Mouse (Mus musculus): ENCODE results near the gene Foxi2. TPM values are rescaled to one million over a fixed set of nuclear protein-coding genes. Genes with fewer than 3 reads are reported as not detected.

The Foxi2 gene
- 0.14 TPM in 1 of 2 replicates, not detected in the other for polyA plus RNA-seq (2016; fragmentation: Nextera tagmentation; extraction: Ambion mirVana)

DNA sequence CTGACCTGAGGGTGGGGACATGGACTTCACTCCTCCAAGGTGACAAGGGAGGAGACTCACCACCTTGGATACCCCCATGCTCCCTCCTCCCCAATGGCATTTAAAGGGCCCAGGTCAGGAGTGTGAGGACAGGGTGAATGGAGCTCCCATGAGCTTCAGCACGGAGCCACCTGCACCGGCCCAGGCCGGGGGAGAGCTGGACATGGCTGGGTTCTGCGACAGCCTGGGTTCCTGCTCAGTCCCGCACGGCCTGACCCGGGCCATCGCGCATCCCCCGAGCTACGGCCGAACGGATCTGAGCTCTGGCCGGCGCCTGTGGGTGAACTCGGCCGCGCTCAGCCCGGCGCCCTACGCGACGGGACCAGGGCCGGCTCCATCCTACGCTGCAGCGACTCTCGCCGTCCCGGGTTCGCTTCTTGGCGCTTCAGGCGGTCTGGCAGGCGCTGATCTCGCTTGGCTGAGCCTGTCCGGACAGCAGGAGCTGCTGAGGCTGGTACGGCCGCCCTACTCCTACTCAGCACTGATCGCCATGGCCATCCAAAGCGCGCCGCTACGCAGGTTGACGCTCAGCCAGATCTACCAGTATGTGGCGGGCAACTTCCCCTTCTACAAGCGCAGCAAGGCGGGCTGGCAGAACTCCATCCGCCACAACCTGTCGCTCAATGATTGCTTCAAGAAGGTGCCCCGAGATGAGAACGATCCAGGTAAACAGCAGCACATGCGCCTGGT, at the start of gene Foxi2:
Gene Foxi2, plus strand, starts transcription at position 72 of the 729 bp plus-strand sequence.
- ATAC-seq (ENCODE audit: low FRiP score) = 0 out of 2 replicates have a peak, but pooled peaks have one; percentile 51
- Histone ChIP-seq H3K27ac (no peak within 1 kb of the TSS), H3K27me3 (peaks cover 60% of the 10 kb centered on the region), H3K9me3 (no peaks in the 10 kb centered on the region), H3K4me1 (peaks cover 7% of the 10 kb centered on the region), H3K4me3 (replicated peaks) (peak within 1 kb of the TSS; percentile 31), H3K9ac (no peak within 1 kb of the TSS), H3K4me2 (peak within 1 kb of the TSS; percentile 53), H3K36me3 (replicated peaks) (no peaks in the 10 kb centered on the region)
- 3% methylated on average over 51 of the region's 51 CpGs for WGBS

DNA sequence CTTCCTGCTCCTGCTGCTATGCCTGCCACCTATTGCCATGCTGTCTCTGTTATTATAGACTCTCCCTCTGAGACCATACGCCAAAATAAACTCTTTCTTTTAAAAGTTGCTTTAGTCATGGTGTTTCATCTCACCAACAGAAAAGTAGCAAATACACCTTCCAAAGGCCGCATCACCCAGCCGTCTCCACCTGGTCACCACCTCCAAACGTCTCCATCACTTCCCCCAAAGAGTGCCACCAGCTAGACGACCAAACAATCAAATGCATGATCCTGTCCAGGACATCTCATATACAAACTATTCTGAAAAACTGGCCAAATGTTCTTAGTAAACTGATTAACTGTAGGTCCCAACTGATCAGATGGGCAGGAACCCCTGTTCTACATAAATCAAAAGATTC, 45.5 kb upstream of the Foxi2 start:
- no peaks in the 10 kb centered on the region for H3K9me3 ChIP-seq
- no peaks in the 10 kb centered on the region for H3K36me3 ChIP-seq (replicated peaks)
- H3K27ac ChIP-seq = no peak overlapping the region
- no peak overlapping the region for H3K9ac ChIP-seq
- H3K4me3 ChIP-seq (replicated peaks) = no peak overlapping the region
- no peak overlapping the region for H3K4me2 ChIP-seq
- H3K27me3 ChIP-seq = no peaks in the 10 kb centered on the region
- no peak for ATAC-seq (ENCODE audit: low FRiP score)
- no peaks in the 10 kb centered on the region for H3K4me1 ChIP-seq
- WGBS = 92% methylated on average over 5 of the region's 5 CpGs

DNA sequence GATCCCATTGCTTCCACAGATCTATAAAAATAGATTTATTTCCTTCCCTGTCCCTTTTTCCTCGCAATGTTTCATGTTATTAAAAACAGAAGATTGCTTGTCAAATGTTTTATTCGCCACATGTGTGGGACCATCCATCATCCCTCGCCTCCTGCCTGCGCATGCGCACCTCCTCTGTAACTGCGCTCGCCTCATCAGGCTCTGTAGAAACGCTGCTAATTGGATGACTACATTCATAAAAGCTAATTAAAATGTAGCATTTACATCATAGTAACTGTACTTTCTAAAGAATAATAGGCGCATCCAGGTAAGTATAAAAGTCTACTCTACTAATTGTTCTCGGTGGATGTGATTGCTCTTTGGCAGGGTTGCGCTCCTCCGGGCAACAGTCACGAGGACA, 34.1 kb upstream of the Foxi2 start:
- Histone ChIP-seq H3K36me3 (replicated peaks) (no peaks in the 10 kb centered on the region), H3K27me3 (0 out of 2 replicates have a peak, but pooled peaks cover 5% of the 10 kb centered on the region), H3K4me3 (replicated peaks) (no peak overlapping the region), H3K27ac (no peak overlapping the region), H3K4me2 (no peak overlapping the region), H3K4me1 (no peaks in the 10 kb centered on the region), H3K9me3 (no peaks in the 10 kb centered on the region), H3K9ac (no peak overlapping the region)
- no peak; the same call in 1 of the 2 replicates for ATAC-seq (ENCODE audit: low FRiP score)
- WGBS = 76% methylated on average over 13 of the region's 13 CpGs

DNA sequence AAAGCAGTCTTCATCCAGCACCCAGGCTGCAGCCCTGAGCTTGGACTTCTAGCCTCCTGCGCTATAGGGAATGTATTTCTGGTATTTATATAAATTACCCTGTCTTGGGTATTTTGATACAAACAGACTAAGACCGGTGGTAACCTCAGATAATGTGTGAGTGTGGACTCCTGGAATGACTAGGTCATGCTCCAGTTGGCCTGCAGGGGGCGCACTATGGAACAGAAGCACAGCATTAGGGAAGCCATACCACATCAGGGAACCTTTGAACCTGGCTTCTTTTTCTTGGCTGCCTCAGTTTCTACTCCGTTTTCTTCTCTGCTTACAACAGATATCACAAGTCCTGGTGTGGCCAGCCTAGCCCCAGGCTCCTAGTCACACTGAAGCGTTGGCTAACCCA, 33.2 kb upstream of the Foxi2 start:
- no peak for ATAC-seq (ENCODE audit: low FRiP score)
- Histone ChIP-seq H3K9ac (no peak overlapping the region), H3K36me3 (replicated peaks) (no peaks in the 10 kb centered on the region), H3K27me3 (0 out of 2 replicates have a peak, but pooled peaks cover 5% of the 10 kb centered on the region), H3K4me1 (no peaks in the 10 kb centered on the region), H3K4me3 (replicated peaks) (no peak overlapping the region), H3K27ac (no peak overlapping the region), H3K9me3 (no peaks in the 10 kb centered on the region), H3K4me2 (no peak overlapping the region)
- 67% methylated on average over 5 of the region's 5 CpGs for WGBS

DNA sequence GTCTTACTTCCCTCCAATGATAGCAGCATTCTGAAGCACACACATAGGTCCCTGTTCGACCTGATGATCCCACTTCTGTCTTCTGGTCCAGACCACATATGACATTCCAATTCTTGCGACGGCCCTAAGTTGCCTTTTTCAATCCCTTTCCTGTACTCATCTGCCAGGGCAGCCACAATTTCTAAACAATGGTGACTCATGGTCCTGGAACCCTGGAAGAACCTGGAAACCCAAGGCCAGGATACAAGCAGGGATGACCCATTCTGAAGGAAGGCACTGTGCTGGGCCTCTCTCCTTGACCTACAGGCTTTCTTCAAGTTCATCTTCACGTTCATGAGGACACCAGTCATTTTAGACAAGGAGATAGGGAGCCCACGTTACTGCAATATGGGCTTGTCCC, 31.8 kb upstream of the Foxi2 start:
- 93% methylated on average over 5 of the region's 5 CpGs for WGBS
- no peak overlapping the region for H3K27ac ChIP-seq
- H3K9me3 ChIP-seq = no peaks in the 10 kb centered on the region
- H3K27me3 ChIP-seq = 0 out of 2 replicates have a peak, but pooled peaks cover 5% of the 10 kb centered on the region
- no peaks in the 10 kb centered on the region for H3K4me1 ChIP-seq
- H3K4me2 ChIP-seq = no peak overlapping the region
- no peaks in the 10 kb centered on the region for H3K36me3 ChIP-seq (replicated peaks)
- no peak overlapping the region for H3K9ac ChIP-seq
- no peak for ATAC-seq (ENCODE audit: low FRiP score)
- H3K4me3 ChIP-seq (replicated peaks) = no peak overlapping the region

DNA sequence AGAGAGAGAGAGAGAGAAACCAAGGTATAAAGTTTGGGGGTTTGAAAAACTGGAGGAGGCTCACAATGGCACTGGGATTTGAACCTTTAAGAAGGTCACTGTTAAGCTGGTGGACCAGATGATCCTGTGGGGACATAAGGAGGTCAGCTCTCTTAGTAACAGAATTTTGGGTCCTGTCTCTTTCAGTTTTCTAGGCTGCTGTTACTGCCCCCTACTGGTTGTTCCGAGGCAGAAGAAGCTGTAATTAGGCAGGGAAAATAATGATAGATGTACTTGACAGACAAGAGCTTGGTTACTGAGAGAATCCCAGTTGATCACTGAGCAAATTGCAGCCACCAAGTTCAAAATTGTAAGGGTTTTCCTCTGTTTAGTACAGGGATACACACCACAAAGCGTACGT, 21.1 kb upstream of the Foxi2 start:
- H3K9ac ChIP-seq = no peak overlapping the region
- H3K4me1 ChIP-seq = peaks cover 10% of the 10 kb centered on the region
- no peak for ATAC-seq (ENCODE audit: low FRiP score)
- WGBS = 67% methylated on average over 3 of the region's 3 CpGs
- no peaks in the 10 kb centered on the region for H3K9me3 ChIP-seq
- no peak overlapping the region for H3K27ac ChIP-seq
- H3K4me2 ChIP-seq = no peak overlapping the region
- peaks cover 19% of the 10 kb centered on the region for H3K27me3 ChIP-seq
- H3K4me3 ChIP-seq (replicated peaks) = no peak overlapping the region
- H3K36me3 ChIP-seq (replicated peaks) = no peaks in the 10 kb centered on the region

DNA sequence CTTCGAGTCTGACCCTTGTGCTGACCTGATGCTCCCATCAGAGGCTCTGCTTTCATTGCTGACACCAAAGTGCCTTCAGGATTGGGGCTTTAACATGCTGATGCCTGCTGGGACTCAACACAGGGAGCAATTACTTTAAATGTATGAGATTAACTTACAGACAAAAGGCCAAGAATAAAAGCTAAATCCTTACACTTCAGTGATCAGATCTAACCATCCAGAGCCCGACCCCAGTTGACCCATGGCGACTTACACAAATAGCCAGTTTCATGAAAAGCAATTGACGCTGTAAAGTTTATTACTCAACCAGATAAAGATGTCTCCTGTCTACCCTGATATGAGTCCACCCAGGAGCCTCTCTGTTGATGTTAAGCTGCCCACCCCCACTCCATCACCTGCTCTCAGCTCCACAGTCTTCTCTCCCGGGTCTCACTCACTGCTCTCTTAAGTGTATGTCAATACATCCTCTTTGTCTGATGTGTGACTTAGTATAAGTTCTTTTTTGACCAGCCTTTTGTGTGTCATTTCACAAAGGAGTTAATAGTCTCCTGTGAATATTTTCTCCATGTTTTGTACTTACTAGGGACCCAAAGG, 17.1 kb upstream of the Foxi2 start:
- WGBS = 3% methylated on average over 5 of the region's 5 CpGs
- H3K4me2 ChIP-seq = no peak overlapping the region
- no peak overlapping the region for H3K4me3 ChIP-seq (replicated peaks)
- no peaks in the 10 kb centered on the region for H3K9me3 ChIP-seq
- H3K9ac ChIP-seq = no peak overlapping the region
- no peak overlapping the region for H3K27ac ChIP-seq
- peak; percentile 57; the same call in 1 of the 2 replicates for ATAC-seq (ENCODE audit: low FRiP score)
- H3K36me3 ChIP-seq (replicated peaks) = no peaks in the 10 kb centered on the region
- peaks cover 18% of the 10 kb centered on the region for H3K4me1 ChIP-seq
- H3K27me3 ChIP-seq = peaks cover 37% of the 10 kb centered on the region

DNA sequence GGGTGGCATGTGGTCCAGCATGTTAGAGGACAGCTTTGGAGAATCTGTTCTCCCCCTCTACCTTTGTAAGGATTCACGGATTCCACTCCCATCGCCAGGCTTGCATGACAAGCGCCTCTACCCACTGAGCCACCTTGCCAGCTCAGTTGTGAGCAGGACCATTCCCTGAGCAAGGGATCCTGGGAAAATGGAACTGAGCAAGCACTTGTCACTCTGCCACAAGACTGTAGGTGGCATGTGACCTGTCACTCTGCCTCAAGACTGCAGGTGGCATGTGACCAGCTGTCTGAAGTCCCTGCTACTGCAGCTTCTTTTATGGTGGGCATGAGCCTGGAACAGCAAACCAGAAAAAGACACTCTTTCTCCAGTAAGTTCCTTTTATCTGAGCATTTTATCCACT, 15.7 kb upstream of the Foxi2 start:
- peaks cover 33% of the 10 kb centered on the region for H3K27me3 ChIP-seq
- ATAC-seq (ENCODE audit: low FRiP score) = no peak
- H3K9ac ChIP-seq = no peak overlapping the region
- peaks cover 18% of the 10 kb centered on the region for H3K4me1 ChIP-seq
- no peak overlapping the region for H3K4me3 ChIP-seq (replicated peaks)
- WGBS = 88% methylated on average over 3 of the region's 3 CpGs
- H3K36me3 ChIP-seq (replicated peaks) = no peaks in the 10 kb centered on the region
- H3K27ac ChIP-seq = no peak overlapping the region
- H3K9me3 ChIP-seq = no peaks in the 10 kb centered on the region
- no peak overlapping the region for H3K4me2 ChIP-seq

DNA sequence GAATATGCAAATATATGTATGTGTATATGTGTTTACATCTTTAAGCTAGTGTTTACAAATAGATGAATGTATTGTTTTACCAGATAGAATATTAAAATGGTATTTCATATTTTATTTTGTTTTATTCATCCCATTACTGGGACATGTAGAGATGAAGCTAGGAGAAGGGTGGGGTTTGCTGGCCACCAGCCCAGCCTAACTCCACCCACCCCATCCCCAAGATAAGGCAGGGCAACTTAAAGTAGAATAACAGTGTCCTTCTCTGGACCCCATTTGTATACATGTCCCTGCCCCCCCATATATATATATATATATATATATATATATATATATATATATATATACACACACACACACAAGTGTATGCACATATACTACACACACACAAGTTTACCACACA, 14.9 kb upstream of the Foxi2 start:
- H3K4me3 ChIP-seq (replicated peaks) = no peak overlapping the region
- no peak for ATAC-seq (ENCODE audit: low FRiP score)
- no peak overlapping the region for H3K27ac ChIP-seq
- H3K36me3 ChIP-seq (replicated peaks) = no peaks in the 10 kb centered on the region
- no peak overlapping the region for H3K9ac ChIP-seq
- peaks cover 29% of the 10 kb centered on the region for H3K27me3 ChIP-seq
- H3K9me3 ChIP-seq = no peaks in the 10 kb centered on the region
- no peak overlapping the region for H3K4me2 ChIP-seq
- peaks cover 18% of the 10 kb centered on the region for H3K4me1 ChIP-seq

DNA sequence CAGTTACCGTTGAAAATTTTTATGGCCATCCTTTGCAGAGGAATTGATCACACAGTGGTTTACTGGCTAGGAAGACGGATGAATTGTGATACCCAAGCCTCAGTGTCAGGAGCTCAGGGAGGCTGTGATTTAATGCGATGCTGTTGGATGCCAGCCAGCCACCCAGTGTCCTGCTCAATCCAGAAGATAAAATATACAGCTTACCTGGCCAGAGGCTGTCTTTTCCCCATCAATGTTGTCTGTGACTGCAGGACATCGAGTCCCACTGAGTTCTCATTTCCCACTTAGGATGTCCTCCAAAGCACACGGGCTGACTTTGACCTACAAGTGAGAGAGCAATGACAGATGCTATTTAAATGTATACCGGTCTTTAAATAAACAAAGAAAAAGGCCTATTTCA, 13.0 kb upstream of the Foxi2 start:
- H3K4me1 ChIP-seq = peaks cover 16% of the 10 kb centered on the region
- peaks cover 28% of the 10 kb centered on the region for H3K27me3 ChIP-seq
- ATAC-seq (ENCODE audit: low FRiP score) = no peak
- no peaks in the 10 kb centered on the region for H3K9me3 ChIP-seq
- no peak overlapping the region for H3K27ac ChIP-seq
- H3K4me3 ChIP-seq (replicated peaks) = no peak overlapping the region
- no peak overlapping the region for H3K9ac ChIP-seq
- no peaks in the 10 kb centered on the region for H3K36me3 ChIP-seq (replicated peaks)
- H3K4me2 ChIP-seq = no peak overlapping the region
- 84% methylated on average over 6 of the region's 6 CpGs for WGBS

DNA sequence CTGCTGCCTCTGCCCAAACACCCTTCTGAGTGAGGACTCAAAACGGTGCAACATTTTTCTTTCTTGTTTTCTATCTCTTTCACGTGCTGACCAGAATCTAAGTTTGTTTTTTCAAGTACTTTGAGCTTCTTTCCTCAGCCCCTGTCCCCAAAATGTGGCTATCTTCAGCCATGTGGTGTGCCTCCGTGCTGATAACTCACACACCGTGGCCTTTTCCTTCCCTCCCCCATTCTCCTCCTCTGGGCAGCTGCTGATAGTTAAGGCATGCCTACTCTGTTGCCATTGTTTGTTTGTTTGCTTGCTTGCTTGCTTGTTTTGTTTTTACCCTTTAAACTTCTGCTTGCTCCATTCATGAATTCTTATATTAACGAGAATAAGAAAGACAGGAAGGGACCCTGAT, 12.2 kb upstream of the Foxi2 start:
- Histone ChIP-seq H3K36me3 (replicated peaks) (no peaks in the 10 kb centered on the region), H3K4me1 (peaks cover 13% of the 10 kb centered on the region), H3K9me3 (no peaks in the 10 kb centered on the region), H3K4me2 (no peak overlapping the region), H3K9ac (no peak overlapping the region), H3K4me3 (replicated peaks) (no peak overlapping the region), H3K27me3 (peaks cover 35% of the 10 kb centered on the region), H3K27ac (no peak overlapping the region)
- WGBS = 43% methylated on average over 5 of the region's 5 CpGs
- no peak for ATAC-seq (ENCODE audit: low FRiP score)

DNA sequence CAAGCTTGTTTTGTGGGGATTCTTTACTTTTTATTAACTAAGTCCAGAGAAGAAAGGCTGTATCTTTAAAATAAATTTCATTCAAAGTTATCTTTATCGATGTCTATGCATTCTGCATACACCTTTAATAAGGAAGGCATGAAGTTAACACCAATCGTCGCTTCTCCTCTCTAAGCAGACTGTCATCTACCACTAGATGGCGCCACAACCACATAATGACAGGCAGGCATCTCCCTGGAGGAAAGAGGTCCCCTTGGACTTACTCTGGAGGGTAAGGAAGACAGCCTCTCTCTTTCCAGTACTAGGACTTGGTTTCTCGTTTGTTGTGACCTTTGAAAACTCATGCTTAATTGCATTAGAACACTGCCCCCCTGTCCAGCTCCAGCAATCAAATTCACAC, 6.7 kb upstream of the Foxi2 start:
- ATAC-seq (ENCODE audit: low FRiP score) = peak; percentile 63; the same call in 1 of the 2 replicates
- no peaks in the 10 kb centered on the region for H3K4me1 ChIP-seq
- no peaks in the 10 kb centered on the region for H3K36me3 ChIP-seq (replicated peaks)
- no peak overlapping the region for H3K4me3 ChIP-seq (replicated peaks)
- no peak overlapping the region for H3K27ac ChIP-seq
- H3K9ac ChIP-seq = no peak overlapping the region
- H3K4me2 ChIP-seq = no peak overlapping the region
- WGBS = 10% methylated on average over 5 of the region's 5 CpGs
- H3K27me3 ChIP-seq = peaks cover 29% of the 10 kb centered on the region
- no peaks in the 10 kb centered on the region for H3K9me3 ChIP-seq

DNA sequence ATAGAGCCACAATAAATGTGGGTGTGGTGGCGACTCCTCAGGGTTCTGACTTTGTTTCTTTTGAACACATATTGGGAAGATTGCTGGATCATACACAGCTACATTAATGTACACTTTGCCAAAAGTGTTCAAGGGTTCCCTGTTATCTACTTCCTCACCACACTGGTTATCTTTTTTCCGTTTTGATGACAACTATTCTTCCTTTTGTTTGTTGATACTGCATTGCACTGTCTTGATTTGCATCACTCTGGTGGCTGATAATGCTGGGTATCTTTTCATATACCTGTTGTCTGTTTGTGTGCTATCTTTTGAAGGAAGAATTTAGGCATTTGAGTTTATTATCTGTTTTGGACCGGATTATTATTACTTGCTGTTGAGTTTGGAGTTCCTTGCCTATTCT, 3.3 kb upstream of the Foxi2 start:
- Histone ChIP-seq H3K4me3 (replicated peaks) (no peak overlapping the region), H3K27ac (no peak overlapping the region), H3K27me3 (peaks cover 53% of the 10 kb centered on the region), H3K36me3 (replicated peaks) (no peaks in the 10 kb centered on the region), H3K9ac (no peak overlapping the region), H3K9me3 (no peaks in the 10 kb centered on the region), H3K4me1 (peaks cover 7% of the 10 kb centered on the region), H3K4me2 (no peak overlapping the region)
- 83% methylated on average over 3 of the region's 3 CpGs for WGBS
- ATAC-seq (ENCODE audit: low FRiP score) = no peak

Measured in forebrain, embryonic 12.5 days (tissue).